Mouse (Mus musculus): ENCODE measurements around the gene Tenm2. TPM values are rescaled to one million over a fixed set of nuclear protein-coding genes. Genes with fewer than 3 reads are reported as not detected.

Tenm2 gene
- total RNA-seq, 2 experiments from 2014 or later, result not detected

GRCm38 (mm10) chr11:36428947-36429346 lies 806.8 kb downstream of the Tenm2 start:
- ATAC-seq (replicated peaks; ENCODE audit: low FRiP score, poor library complexity, severe bottlenecking), result no peak

DNA sequence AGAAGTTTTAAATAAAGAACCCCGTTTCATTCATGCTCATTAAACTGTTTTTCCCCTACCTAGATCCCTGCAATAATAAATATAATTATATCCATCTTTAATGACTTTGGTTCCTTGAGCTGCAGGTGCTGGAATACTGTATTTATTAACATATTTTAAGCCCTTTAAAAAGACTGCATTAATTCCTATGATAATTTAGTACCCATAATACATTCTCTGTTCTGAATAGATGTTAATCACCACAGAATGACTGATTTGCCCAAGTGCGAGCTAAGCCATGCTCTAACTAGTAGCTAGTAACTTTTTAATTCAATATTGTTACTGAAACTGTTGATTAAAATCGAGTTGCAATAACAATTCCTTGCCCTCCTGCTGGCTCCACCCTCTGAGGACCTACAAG lies 810.8 kb downstream of the Tenm2 start:
- ATAC-seq (replicated peaks; ENCODE audit: low FRiP score, poor library complexity, severe bottlenecking), result no peak

- no peak for ATAC-seq (replicated peaks; ENCODE audit: low FRiP score, poor library complexity, severe bottlenecking)
These were observed 815.7 kb downstream of the Tenm2 start for GRCm38 (mm10) chr11:36420047-36420446.

DNA sequence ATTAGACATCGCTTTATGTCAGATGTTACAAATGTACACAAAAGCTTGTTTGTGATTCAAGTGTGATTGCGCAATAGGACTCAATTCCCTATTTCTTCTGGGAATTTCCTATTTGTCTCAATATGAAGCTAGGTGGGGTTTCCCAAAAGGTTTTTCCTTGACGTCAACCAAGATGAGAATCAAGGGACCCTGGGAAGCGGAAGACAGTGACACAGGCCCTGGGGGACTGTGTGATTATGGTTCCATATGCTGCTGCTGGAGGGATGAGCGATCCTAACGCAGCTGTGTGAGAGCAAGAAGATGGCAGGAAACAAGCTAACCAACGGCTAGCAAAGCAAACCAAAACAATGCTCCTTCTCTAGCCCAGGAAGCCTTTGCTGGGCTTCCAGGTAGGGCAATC lies 820.5 kb downstream of the Tenm2 start:
- no peak for ATAC-seq (replicated peaks; ENCODE audit: low FRiP score, poor library complexity, severe bottlenecking)

DNA sequence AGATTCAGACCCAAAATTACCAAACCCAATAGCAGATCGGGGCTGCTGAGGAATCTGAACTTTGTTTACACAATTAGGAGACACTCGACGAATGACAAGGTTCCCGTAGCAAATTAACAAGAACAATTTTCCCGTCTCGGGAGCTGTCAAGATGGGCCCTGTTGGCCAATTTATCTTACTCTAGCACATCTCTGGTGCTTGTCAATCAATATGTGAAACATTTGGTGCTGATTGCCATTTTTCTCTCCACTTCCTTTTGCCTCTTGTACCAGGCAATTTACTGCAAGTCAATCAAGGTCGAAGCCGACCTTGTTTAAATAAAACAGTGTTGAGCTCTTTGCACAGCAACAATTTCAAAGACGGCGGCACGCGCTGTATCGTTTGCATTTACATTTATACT lies 824.9 kb downstream of the Tenm2 start:
- ATAC-seq (replicated peaks; ENCODE audit: low FRiP score, poor library complexity, severe bottlenecking), result no peak

DNA sequence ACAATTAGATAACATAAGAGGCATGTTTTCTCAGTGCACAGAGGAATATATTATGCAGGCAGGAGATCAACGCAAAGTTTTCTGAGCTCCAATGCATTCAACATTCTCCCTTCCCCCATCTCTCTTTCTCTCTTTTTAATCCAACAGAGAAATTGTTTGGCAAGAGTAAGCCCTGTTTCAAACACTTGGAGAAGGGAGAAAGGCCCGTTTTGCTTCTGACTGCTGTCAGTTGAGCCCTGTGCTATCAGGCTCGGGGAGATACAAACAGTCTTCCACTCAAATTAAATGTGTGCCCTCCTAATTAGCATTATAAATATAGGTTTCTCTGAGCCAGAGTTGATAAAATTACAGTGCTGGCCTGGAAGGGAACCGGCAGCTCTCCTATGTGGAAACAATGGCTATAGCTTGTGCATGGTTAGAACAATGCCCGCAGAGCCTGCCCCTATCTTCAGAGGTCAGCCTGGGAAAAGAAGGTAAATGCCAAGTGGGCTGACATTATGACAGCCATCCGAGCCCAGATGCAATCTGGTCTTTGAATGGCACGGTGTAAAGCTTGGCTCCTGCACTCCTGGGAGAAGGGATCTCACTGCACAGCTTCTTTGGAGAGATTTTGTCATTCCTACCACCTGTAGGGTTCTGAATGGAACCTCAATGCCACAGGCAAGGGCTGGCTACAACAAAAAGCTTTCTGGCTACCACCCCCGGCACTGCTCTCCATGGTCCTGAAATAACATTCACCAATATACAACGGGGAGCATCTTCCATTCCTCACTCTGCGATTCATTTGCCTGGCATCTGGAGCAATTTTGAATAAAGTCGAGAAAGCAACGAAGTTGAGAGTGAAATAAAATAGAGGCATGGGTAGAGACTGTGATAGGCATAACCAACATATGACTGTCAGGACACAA lies 839.7 kb downstream of the Tenm2 start:
- no peak for ATAC-seq (replicated peaks; ENCODE audit: low FRiP score, poor library complexity, severe bottlenecking)

- no peak for ATAC-seq (replicated peaks; ENCODE audit: low FRiP score, poor library complexity, severe bottlenecking)
These were observed 851.1 kb downstream of the Tenm2 start for GRCm38 (mm10) chr11:36384696-36385095.

GRCm38 (mm10) chr11:36371814-36372213 lies 864.0 kb downstream of the Tenm2 start:
- ATAC-seq (replicated peaks; ENCODE audit: low FRiP score, poor library complexity, severe bottlenecking), result no peak

DNA sequence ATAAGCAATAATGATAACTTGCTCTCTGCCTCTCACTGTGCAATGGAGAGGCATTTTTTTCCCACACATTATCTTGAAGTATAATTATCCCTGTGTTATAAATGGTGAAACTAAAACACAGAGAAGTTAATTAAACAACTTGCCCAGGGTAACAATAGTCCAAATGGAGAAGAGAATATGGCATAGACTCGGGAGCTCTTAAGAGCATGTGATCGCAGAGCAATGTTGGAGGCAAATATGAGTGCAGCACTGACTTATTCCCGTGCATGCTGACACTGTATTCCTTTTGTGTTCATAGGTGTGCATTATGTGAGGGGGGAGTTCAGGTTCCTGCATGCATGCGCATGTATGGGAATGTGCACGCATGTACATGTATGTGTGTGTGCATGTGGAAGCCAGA lies 870.7 kb downstream of the Tenm2 start:
- no peak for ATAC-seq (replicated peaks; ENCODE audit: low FRiP score, poor library complexity, severe bottlenecking)

GRCm38 (mm10) chr11:36364441-36364840 lies 871.3 kb downstream of the Tenm2 start:
- no peak for ATAC-seq (replicated peaks; ENCODE audit: low FRiP score, poor library complexity, severe bottlenecking)

GRCm38 (mm10) chr11:36362514-36362913 lies 873.2 kb downstream of the Tenm2 start:
- ATAC-seq (replicated peaks; ENCODE audit: low FRiP score, poor library complexity, severe bottlenecking), result no peak

- ATAC-seq (replicated peaks; ENCODE audit: low FRiP score, poor library complexity, severe bottlenecking), result no peak
These were observed 882.5 kb downstream of the Tenm2 start for GRCm38 (mm10) chr11:36353252-36353651.

- ATAC-seq (replicated peaks; ENCODE audit: low FRiP score, poor library complexity, severe bottlenecking), result no peak
These were observed 884.0 kb downstream of the Tenm2 start for GRCm38 (mm10) chr11:36351752-36352151.

DNA sequence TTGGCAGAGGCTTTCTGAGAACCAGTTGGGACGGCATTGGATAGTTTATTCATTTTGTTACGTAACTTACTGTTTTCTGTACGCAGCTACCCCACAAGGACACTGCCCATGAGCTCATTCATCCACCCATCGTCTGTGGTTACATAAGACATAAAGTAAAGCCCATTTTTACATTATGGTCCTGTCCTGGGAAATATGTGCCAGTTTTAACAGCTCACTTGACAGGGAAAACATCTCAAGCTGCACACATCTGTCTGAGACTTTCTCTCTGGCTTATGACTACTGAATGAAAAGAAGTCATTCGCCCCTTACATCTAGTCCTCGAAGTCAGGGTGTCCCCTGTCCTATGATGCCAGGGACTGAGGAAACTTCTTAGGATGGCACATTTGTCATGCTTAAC lies 884.4 kb downstream of the Tenm2 start:
- ATAC-seq (replicated peaks; ENCODE audit: low FRiP score, poor library complexity, severe bottlenecking), result no peak

- no peak for ATAC-seq (replicated peaks; ENCODE audit: low FRiP score, poor library complexity, severe bottlenecking)
These were observed 885.5 kb downstream of the Tenm2 start for GRCm38 (mm10) chr11:36350264-36350663.

DNA sequence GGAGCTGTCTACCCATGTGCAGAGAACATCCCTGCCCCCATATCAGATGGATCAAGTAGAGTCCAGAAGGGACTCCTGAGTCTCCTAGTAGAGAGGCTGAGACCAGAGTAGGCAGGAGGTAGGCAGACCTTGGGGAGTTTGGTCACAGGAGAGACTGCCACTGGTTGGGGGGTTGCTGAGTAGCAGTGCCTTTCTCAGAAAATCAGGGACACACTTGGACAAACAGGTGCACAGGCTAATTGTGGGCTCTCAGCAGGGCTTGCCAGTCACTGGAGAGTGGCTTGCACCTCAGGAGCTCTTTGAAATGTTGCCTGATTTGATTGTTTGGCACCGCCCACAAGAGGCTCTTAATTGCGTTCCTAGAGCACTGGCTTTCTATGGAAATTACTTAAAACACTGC lies 885.9 kb downstream of the Tenm2 start:
- ATAC-seq (replicated peaks; ENCODE audit: low FRiP score, poor library complexity, severe bottlenecking), result no peak

GRCm38 (mm10) chr11:36341799-36342198 lies 894.0 kb downstream of the Tenm2 start:
- ATAC-seq (replicated peaks; ENCODE audit: low FRiP score, poor library complexity, severe bottlenecking), result no peak

GRCm38 (mm10) chr11:36338424-36338823 lies 897.3 kb downstream of the Tenm2 start:
- no peak for ATAC-seq (replicated peaks; ENCODE audit: low FRiP score, poor library complexity, severe bottlenecking)

DNA sequence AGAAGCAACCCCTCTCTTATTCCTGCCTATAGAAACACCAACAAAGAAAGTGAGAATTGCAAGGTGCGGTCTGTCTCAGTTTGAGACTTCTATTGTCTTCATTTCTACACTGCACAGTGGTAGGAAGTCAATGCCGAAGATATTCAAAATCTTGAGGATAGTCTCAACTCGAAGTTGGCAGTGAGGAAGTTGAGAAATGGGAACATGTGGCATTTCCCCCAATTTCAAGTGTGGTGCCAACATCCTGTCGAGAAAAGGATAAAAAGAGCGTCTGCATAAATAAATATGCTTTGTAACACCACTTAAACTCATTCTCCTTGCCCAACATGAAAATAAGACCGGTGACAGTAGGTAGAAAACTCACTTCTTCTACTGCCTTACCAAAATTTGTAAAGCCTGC lies 898.7 kb downstream of the Tenm2 start:
- ATAC-seq (replicated peaks; ENCODE audit: low FRiP score, poor library complexity, severe bottlenecking), result no peak

GRCm38 (mm10) chr11:36335147-36335546 lies 900.6 kb downstream of the Tenm2 start:
- ATAC-seq (replicated peaks; ENCODE audit: low FRiP score, poor library complexity, severe bottlenecking), result no peak

DNA sequence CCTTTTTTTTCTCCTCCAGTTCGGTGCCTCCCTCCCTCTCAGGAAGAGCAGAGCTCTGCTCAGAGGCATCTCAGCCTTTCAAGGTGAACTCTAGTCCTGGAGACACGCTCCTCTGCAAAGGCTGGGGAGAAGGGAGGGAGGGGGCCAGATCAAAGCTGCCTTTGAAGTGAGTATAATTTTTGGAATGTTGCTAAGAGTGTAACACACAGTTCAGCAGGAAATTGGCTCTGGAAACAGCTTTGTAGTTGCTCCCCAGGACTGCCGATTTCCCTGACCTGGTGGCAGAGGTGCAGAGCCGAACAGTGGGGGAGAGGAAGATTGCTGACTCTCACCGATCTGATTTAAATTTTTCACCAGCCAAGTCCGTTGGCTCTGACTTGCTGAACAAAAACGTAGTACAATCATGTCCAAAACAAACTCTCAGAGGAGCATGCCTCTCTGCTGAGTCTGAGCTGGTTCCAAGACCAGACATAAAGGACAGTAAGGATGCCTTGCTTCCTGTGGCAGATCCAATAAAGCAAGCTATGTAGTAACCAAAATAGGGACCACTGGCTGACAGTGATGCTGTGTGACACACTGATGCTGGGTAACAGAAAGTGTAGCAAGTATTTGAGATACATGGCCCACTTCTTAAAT lies 901.5 kb downstream of the Tenm2 start:
- ATAC-seq (replicated peaks; ENCODE audit: low FRiP score, poor library complexity, severe bottlenecking), result no peak
